Mouse (Mus musculus) megakaryocyte, embryonic 14.5 days (primary cell): Measurements from ENCODE around the gene Erlec1. TPM values are rescaled to one million over a fixed set of nuclear protein-coding genes. Genes with fewer than 3 reads are reported as not detected.

Source experiments
- H3K27me3 ChIP-seq: replicated peaks from 2 replicates; pipeline ENCODE3; 2012; ENCODE audit warnings: inconsistent platforms
- H3K36me3 ChIP-seq: replicated peaks from 2 replicates; pipeline ENCODE3; 2012; ENCODE audit warnings: low read length, inconsistent platforms, mixed read lengths
- H3K4me1 ChIP-seq: 2 replicates; pipeline ENCODE4 v1.6.1; 2012; ENCODE audit warnings: inconsistent platforms
- H3K4me3 ChIP-seq: replicated peaks from 2 replicates; pipeline ENCODE3; 2012; ENCODE audit warnings: moderate library complexity, mild to moderate bottlenecking, inconsistent platforms
- H3K9me3 ChIP-seq: 2 replicates; pipeline ENCODE4 v1.6.1; 2012; ENCODE audit warnings: inconsistent platforms
- FLI1 ChIP-seq: IDR thresholded peaks from 2 replicates; pipeline ENCODE4 v1.6.1; 2012; ENCODE audit warnings: low read length, inconsistent platforms, mixed read lengths
- GATA1 ChIP-seq: IDR thresholded peaks from 3 replicates; pipeline ENCODE4 v1.6.1; 2012; ENCODE audit warnings: mixed read lengths, low read length, inconsistent platforms, borderline replicate concordance
- polyA plus RNA-seq: library from polyadenylated mRNA; stranded (reverse); fragments of >175 nt; gene quantifications from 2 replicates; pipeline ENCODE4 v1.2.3, GENCODE M21; 2012; ENCODE audit warnings: low replicate concordance; ENCODE audit not compliant: insufficient read depth

Erlec1 gene
- 9.5 and 41.1 TPM in 2 replicates for polyA plus RNA-seq

DNA sequence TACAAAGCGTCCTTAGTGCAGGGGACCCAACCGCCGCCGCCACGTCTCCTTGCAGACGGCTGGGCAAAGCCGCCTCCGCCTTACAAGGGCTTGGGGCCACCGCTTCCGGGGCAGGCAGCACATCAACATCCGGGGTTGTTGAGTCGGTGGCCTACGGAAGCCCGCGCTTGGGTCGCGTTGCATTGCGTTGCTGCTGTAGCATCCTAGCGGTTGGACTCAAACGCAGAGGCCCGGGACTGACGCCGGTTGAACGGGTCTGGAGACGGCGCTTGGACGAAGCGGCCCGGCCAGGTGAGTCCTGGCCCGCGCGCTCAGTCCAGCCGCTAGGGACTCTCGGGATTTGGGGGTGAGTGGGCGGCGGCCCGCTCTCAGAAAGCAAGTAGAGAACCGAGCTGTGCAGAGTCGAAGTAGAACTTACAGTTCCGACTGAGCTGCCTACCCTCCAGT, at the start of gene Erlec1:
Gene Erlec1 (minus strand): TSS at position 57 of the 447 bp plus-strand sequence.
- H3K27me3 ChIP-seq: no peaks in the 10 kb centered on the region
- no peak for TF ChIP-seq FLI1
- TF ChIP-seq GATA1: no peak
- no peaks in the 10 kb centered on the region for H3K9me3 ChIP-seq
- H3K4me1 ChIP-seq: peaks cover 12% of the 10 kb centered on the region; the same call in 1 of the 2 replicates
- peak within 1 kb of the TSS; percentile 96 for H3K4me3 ChIP-seq
- peaks cover 39% of the 10 kb centered on the region for H3K36me3 ChIP-seq

DNA sequence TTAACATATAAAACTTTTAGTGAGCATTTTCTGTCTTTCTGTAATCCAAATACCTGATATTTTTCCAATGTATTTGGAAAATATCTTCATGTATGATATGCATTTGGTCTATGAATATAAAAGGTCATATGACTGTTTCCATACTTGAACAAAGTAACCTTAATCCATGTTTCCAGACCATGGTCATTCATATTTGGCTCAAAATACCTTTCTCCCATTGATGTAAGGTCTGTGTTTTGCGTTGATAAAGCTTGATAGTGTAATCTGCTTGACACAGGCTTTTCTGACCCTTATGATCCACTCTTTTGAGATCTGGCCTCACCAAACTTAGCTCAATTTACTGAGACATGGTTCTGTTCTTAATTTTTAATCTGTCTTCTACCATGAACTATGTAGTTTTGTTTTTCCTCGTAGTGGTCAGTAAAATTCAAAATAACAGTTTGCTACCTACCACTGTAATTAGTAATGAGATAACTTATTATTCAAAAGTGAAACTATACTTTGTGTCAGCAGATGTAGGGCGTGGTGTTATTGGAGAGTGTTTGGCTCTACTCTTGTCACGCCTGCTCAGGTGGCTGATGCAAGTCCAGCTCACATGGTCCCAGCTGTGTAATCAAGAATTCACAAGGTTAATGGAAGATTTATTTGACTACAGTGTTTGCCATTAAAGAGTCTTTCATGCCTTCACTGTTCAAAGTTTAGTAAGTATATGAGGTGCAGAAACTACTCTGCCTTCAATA, 47.2 kb upstream of the Erlec1 start:
- H3K27me3 ChIP-seq: no peaks in the 10 kb centered on the region

DNA sequence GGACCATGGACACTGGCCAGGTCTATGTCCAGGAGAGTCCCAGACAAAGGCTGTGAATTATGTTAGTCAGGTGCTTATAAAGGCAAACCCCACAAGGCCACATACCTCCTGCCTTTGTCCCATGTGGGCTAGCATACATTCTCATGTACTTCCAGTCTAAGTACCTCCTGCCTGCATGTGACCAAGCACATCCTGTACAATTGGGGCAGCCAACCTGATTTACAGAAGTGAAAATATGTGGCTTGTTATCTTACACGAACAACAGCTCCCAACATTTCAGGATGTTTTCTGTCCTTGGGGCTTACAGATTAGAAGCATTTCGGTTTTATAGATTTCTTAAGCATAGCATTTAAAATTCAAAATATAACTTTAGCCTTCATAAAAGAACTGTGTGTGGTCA, 45.9 kb upstream of the Erlec1 start:
- H3K27me3 ChIP-seq: no peaks in the 10 kb centered on the region
- TF ChIP-seq FLI1: no peak

More for the DNA sequence above, 47.2 kb upstream of the Erlec1 start:
- peaks cover 27% of the 10 kb centered on the region for H3K36me3 ChIP-seq
- no peak for TF ChIP-seq FLI1
- TF ChIP-seq GATA1: no peak
- no peak overlapping the region for H3K4me3 ChIP-seq
- H3K9me3 ChIP-seq: no peaks in the 10 kb centered on the region
- peaks cover 45% of the 10 kb centered on the region for H3K4me1 ChIP-seq

GRCm38 (mm10) chr11:30998704-30999103, 44.6 kb upstream of the Erlec1 start:
- TF ChIP-seq GATA1: no peak
- TF ChIP-seq FLI1: no peak
- peaks cover 16% of the 10 kb centered on the region for H3K36me3 ChIP-seq
- no peaks in the 10 kb centered on the region for H3K27me3 ChIP-seq
- H3K9me3 ChIP-seq: no peaks in the 10 kb centered on the region
- no peak overlapping the region for H3K4me3 ChIP-seq
- peaks cover 44% of the 10 kb centered on the region for H3K4me1 ChIP-seq

More for the DNA sequence above, 45.9 kb upstream of the Erlec1 start:
- no peaks in the 10 kb centered on the region for H3K9me3 ChIP-seq
- peaks cover 44% of the 10 kb centered on the region for H3K4me1 ChIP-seq
- no peak overlapping the region for H3K4me3 ChIP-seq
- H3K36me3 ChIP-seq: peaks cover 16% of the 10 kb centered on the region

- Histone ChIP-seq H3K4me1 (peaks cover 44% of the 10 kb centered on the region), H3K4me3 (no peak overlapping the region), H3K36me3 (peaks cover 16% of the 10 kb centered on the region)
Measured at GRCm38 (mm10) chr11:30998199-30998598, 44.1 kb upstream of the Erlec1 start.

DNA sequence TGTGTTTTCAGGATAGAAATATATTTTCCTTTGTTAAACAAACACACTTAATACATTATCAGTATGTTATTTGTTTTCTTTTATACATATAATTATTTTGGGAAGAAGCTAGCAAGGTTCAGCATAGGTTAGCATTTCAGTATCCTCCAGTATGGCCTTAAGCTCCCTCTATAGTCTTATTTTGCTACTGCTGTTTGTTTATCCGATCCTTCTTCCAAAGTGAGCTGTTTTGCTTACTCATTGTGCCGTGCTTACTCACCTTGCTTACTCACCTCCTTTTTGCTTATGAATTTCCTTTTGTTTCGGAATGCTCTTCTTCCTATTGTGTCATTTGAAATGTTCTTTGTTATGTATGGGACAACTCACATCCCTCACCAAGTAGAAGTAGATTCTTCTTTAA, 42.5 kb upstream of the Erlec1 start:
- Histone ChIP-seq H3K4me3 (no peak overlapping the region), H3K27me3 (no peaks in the 10 kb centered on the region), H3K36me3 (peaks cover 11% of the 10 kb centered on the region), H3K4me1 (peaks cover 34% of the 10 kb centered on the region), H3K9me3 (no peaks in the 10 kb centered on the region)
- no peak for TF ChIP-seq FLI1
- no peak for TF ChIP-seq GATA1

More at GRCm38 (mm10) chr11:30998199-30998598, 44.1 kb upstream of the Erlec1 start:
- no peaks in the 10 kb centered on the region for H3K27me3 ChIP-seq
- TF ChIP-seq GATA1 (no peak), FLI1 (no peak)
- H3K9me3 ChIP-seq: no peaks in the 10 kb centered on the region

DNA sequence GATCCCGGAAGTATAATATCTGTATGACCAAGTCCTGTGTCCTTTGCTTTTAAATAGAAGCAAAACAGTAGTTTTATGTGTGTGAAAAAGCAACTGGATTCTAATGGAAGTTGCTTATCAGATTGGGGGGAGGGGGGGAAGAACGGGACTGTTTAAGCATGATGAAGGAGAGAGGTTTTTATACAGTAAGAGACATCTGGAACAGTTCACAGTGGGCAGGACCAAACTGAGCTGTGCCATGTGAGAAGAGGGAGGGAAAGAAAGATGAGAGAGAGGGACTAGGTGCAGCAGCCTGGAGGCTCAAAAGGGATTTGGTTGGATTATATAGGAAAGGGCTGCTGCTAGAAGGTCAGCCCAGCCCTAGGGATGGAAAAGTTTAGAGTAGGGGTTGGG, 32.5 kb upstream of the Erlec1 start:
- H3K4me3 ChIP-seq: peak overlapping the region; percentile 96
- no peak for TF ChIP-seq GATA1
- peaks cover 4% of the 10 kb centered on the region; the same call in 1 of the 2 replicates for H3K4me1 ChIP-seq
- no peaks in the 10 kb centered on the region for H3K27me3 ChIP-seq
- H3K36me3 ChIP-seq: peaks cover 15% of the 10 kb centered on the region
- H3K9me3 ChIP-seq: no peaks in the 10 kb centered on the region

DNA sequence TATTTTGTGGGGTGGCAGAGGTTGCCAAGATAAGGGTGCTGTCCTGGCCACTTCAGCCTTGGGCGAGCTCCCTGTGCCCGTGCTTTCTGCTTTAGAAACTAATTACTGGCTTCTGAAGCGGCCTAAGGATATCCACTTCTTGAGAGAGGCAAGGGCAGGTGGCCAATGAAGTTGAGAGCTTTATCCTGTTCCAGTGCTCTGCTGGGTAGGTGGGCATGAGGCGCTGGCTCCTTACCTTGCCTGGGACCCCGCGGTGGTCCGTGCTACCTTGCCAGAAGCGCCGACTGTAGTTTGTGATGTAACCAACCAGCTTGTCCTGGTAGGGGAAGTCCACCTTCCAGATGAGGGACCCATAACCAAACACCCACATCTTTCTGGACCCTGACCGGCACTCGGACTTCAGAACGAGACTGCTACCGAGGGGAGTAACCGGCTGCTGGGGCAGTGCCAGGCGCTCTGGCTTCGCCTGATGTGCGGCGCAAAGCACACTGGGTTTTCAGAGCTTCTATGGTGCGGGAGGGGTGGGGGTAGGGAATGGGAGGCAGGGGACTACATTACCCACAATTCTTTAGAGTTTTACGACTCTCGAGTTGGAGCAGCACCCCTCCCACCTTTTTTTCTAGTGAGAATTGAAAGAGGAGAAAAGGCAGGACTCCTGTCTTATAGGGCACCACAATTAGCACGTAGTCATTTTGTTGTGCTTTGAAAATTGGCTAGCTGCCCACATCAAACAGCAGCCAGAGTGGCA, 31.9 kb upstream of the Erlec1 start, which contains the start of gene Chac2:
Gene Chac2 (minus strand): TSS at position 474 of the 748 bp plus-strand sequence.
- peaks cover 18% of the 10 kb centered on the region for H3K36me3 ChIP-seq
- TF ChIP-seq GATA1 (no peak), FLI1 (no peak)

DNA sequence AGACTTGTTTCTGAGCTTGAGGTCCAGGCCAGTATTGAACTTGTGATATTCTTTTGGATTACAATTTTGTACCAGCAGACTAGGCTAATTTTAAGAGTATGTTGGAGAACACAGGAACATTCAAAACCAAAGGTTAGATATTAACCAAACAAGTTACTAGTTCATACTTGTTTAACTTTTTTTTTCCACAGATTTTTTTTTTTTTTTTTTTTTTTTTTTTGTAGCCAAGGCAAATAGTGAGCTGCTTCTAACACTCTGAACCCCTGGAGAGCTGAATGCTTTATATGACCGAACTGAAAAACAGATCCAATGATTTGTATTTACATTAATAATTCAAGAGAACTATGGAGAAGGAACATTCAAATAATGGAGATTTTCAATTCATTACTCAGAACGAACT, 31.1 kb upstream of the Erlec1 start:
- H3K4me3 ChIP-seq: peak overlapping the region; percentile 96

More for the DNA sequence above, 31.9 kb upstream of the Erlec1 start, which contains the start of gene Chac2:
- Histone ChIP-seq H3K4me3 (peak within 1 kb of the TSS; percentile 96), H3K4me1 (peaks cover 4% of the 10 kb centered on the region; the same call in 1 of the 2 replicates), H3K27me3 (no peaks in the 10 kb centered on the region), H3K9me3 (no peaks in the 10 kb centered on the region)

More for the DNA sequence above, 31.1 kb upstream of the Erlec1 start:
- peaks cover 21% of the 10 kb centered on the region for H3K36me3 ChIP-seq
- H3K9me3 ChIP-seq: no peaks in the 10 kb centered on the region
- H3K27me3 ChIP-seq: no peaks in the 10 kb centered on the region
- H3K4me1 ChIP-seq: peaks cover 4% of the 10 kb centered on the region; the same call in 1 of the 2 replicates
- no peak for TF ChIP-seq GATA1
- no peak for TF ChIP-seq FLI1
